Mouse (Mus musculus) CH12.LX (cell line): Measurements from ENCODE around the gene Smoc1. TPM values are rescaled to one million over a fixed set of nuclear protein-coding genes. Genes with fewer than 3 reads are reported as not detected.

Source experiments
- DNase-seq: peaks from one replicate; pipeline ENCODE4 v3.0.0-alpha.2; 2013; ENCODE audit errors: extremely low read depth
- H3K27ac ChIP-seq: 2 replicates; pipeline ENCODE4 v1.5.1; 2012; ENCODE audit warnings: low read depth, mild to moderate bottlenecking, control low read depth, moderate library complexity; ENCODE audit not compliant: insufficient read depth
- H3K27me3 ChIP-seq: replicated peaks from 2 replicates; pipeline ENCODE3; 2012; ENCODE audit warnings: inconsistent platforms
- H3K36me3 ChIP-seq, 2 experiments: replicated peaks in 1 of 2; 2 replicates each; pipeline versions ENCODE3 to v1.6.1; 2012; ENCODE audit warnings: inconsistent platforms in 1 of 2, low read length in 1 of 2, mild to moderate bottlenecking in 1 of 2, mixed read lengths in 1 of 2, moderate library complexity in 1 of 2; ENCODE audit not compliant: control insufficient read depth in 1 of 2, insufficient read depth in 1 of 2
- H3K4me1 ChIP-seq, 2 experiments: 2 replicates each; pipeline ENCODE4 v1.6.1; 2012; ENCODE audit warnings: inconsistent platforms in 1 of 2, moderate library complexity in 1 of 2; ENCODE audit not compliant: insufficient read depth in 2 of 2, control insufficient read depth in 1 of 2
- H3K4me2 ChIP-seq: 2 replicates; pipeline ENCODE4 v1.6.1; 2012; ENCODE audit warnings: low read depth, mild to moderate bottlenecking, control low read depth; ENCODE audit not compliant: poor library complexity, insufficient read depth, severe bottlenecking
- H3K4me3 ChIP-seq, 3 experiments: fragments of 150-350 bp in 1 of 3; sonication (generic) in 1 of 3; replicated peaks in 1 of 3; 2 replicates each; pipeline versions ENCODE3 to v1.5.1; 2011 to 2012; ENCODE audit warnings: low read depth in 2 of 3, low read length in 2 of 3, mild to moderate bottlenecking in 2 of 3, moderate library complexity in 2 of 3, control low read depth in 1 of 3, improper control_type of control experiment in 1 of 3, inconsistent platforms in 1 of 3, mixed read lengths in 1 of 3; ENCODE audit not compliant: poor library complexity in 1 of 3
- H3K79me2 ChIP-seq: replicated peaks from 2 replicates; pipeline ENCODE4 v1.6.1; 2012; ENCODE audit warnings: mild to moderate bottlenecking, moderate library complexity; ENCODE audit not compliant: control insufficient read depth, poor library complexity, insufficient read depth, severe bottlenecking; ENCODE audit errors: extremely low read depth
- H3K9ac ChIP-seq: 2 replicates; pipeline ENCODE4 v1.6.1; 2012; ENCODE audit warnings: low read depth, mild to moderate bottlenecking, control low read depth, moderate library complexity; ENCODE audit not compliant: insufficient read depth
- H3K9me3 ChIP-seq: replicated peaks from 2 replicates; pipeline ENCODE3; 2012; ENCODE audit warnings: low read length, inconsistent platforms, mixed read lengths
- BHLHE40 ChIP-seq: IDR thresholded peaks from 2 replicates; pipeline ENCODE4 v1.6.1; 2011; ENCODE audit warnings: mild to moderate bottlenecking, low read depth, low read length, improper control_type of control experiment
- CTCF ChIP-seq, 2 experiments: IDR thresholded peaks in 1 of 2; conservative IDR thresholded peaks in 1 of 2; 2 replicates each; pipeline ENCODE4 v1.5.1; 2011 to 2012; ENCODE audit warnings: low read depth in 2 of 2, low read length in 2 of 2, improper control_type of control experiment in 1 of 2, inconsistent platforms in 1 of 2, mild to moderate bottlenecking in 1 of 2, moderate library complexity in 1 of 2
- ELF1 ChIP-seq: IDR thresholded peaks from 2 replicates; pipeline ENCODE4 v1.6.1; 2014; ENCODE audit warnings: low read depth, mild to moderate bottlenecking, inconsistent platforms, low read length, improper control_type of control experiment
- EP300 ChIP-seq: IDR thresholded peaks from 2 replicates; pipeline ENCODE4 v1.6.1; 2011; ENCODE audit warnings: low read length, improper control_type of control experiment
- IRF4 ChIP-seq: IDR thresholded peaks from 2 replicates; pipeline ENCODE4 v1.6.1; 2014; ENCODE audit warnings: low read depth, mild to moderate bottlenecking, inconsistent platforms, low read length, improper control_type of control experiment
- JUN ChIP-seq: IDR thresholded peaks from 2 replicates; pipeline ENCODE4 v1.6.1; 2011; ENCODE audit warnings: low read depth, mild to moderate bottlenecking, low read length, improper control_type of control experiment, moderate library complexity; ENCODE audit not compliant: insufficient read depth
- JUND ChIP-seq: conservative IDR thresholded peaks from 2 replicates; pipeline ENCODE4 v1.6.1; 2011; ENCODE audit warnings: low read depth, low read length, improper control_type of control experiment
- MAX ChIP-seq: IDR thresholded peaks from 2 replicates; pipeline ENCODE4 v1.6.1; 2011; ENCODE audit warnings: low read length, improper control_type of control experiment
- MYC ChIP-seq: IDR thresholded peaks from 2 replicates; pipeline ENCODE4 v1.6.1; 2011; ENCODE audit warnings: low read depth, mild to moderate bottlenecking, improper control_type of control experiment, low read length
- NELFE ChIP-seq: IDR thresholded peaks from 2 replicates; pipeline ENCODE4 v1.6.1; 2011; ENCODE audit warnings: low read depth, low read length, improper control_type of control experiment
- RAD21 ChIP-seq: IDR thresholded peaks from 2 replicates; pipeline ENCODE4 v1.6.1; 2011; ENCODE audit warnings: low read depth, mild to moderate bottlenecking, low read length, improper control_type of control experiment, moderate library complexity
- RCOR1 ChIP-seq: conservative IDR thresholded peaks from 2 replicates; pipeline ENCODE4 v1.6.1; 2012; ENCODE audit warnings: low read depth, mild to moderate bottlenecking, inconsistent platforms, low read length, improper control_type of control experiment
- SIN3A ChIP-seq: IDR thresholded peaks from 2 replicates; pipeline ENCODE4 v1.6.1; 2012; ENCODE audit warnings: low read length, improper control_type of control experiment, inconsistent platforms
- TBP ChIP-seq: conservative IDR thresholded peaks from 2 replicates; pipeline ENCODE4 v1.6.1; 2011; ENCODE audit warnings: low read depth, low read length, improper control_type of control experiment
- USF1 ChIP-seq: IDR thresholded peaks from 2 replicates; pipeline ENCODE4 v1.6.1; 2014; ENCODE audit warnings: low read depth, mild to moderate bottlenecking, inconsistent platforms, low read length, improper control_type of control experiment
- ZMIZ1 ChIP-seq: IDR thresholded peaks from 2 replicates; pipeline ENCODE4 v1.6.1; 2012; ENCODE audit warnings: low read depth, mild to moderate bottlenecking, inconsistent platforms, low read length, improper control_type of control experiment
- ZNF384 ChIP-seq: IDR thresholded peaks from 2 replicates; pipeline ENCODE4 v1.6.1; 2012; ENCODE audit warnings: low read depth, low read length, improper control_type of control experiment, inconsistent platforms
- dilution Hi-C: fragments of 300-500 bp; cut with MboI; formaldehyde crosslinking; loops from 2 replicates; pipeline ENCODE4 v1.14.3; 2020; ENCODE audit warnings: low sequenced_read_pairs; ENCODE audit not compliant: extremely low pct_unique_long_range_greater_than_20kb, extremely low pct_ligation_motif_present
- in situ Hi-C: fragments of 300-500 bp; cut with MboI; formaldehyde crosslinking; loops from 3 replicates; pipeline ENCODE4 v1.14.3; 2019; ENCODE audit warnings: low sequenced_read_pairs, low pct_ligation_motif_present, low pct_unique_long_range_greater_than_20kb, mixed read lengths
- polyA plus RNA-seq: library from polyadenylated mRNA; unstranded; fragments of >175 nt; gene quantifications from 2 replicates; pipeline ENCODE4 v1.2.1, GENCODE M21; 2012; ENCODE audit warnings: low read depth; ENCODE audit not compliant: insufficient read length
- total RNA-seq, 2 experiments: library from RNA; depleted of rRNA; stranded (reverse); fragments of 300-350 nt in 1 of 2; fragments of >200 nt in 1 of 2; gene quantifications; 2 replicates each; pipeline ENCODE4 v1.2.3; 2012 to 2014

The Smoc1 gene
- total and polyA plus RNA-seq, 3 experiments = 11.0 to 23.0 (median 11.6) TPM

- Histone ChIP-seq H3K36me3 (peaks cover 0 to 53% of the 10 kb centered on the region in 2 experiments), H3K27ac (no peak overlapping the region), H3K9ac (no peak overlapping the region), H3K4me2 (no peak overlapping the region), H3K27me3 (no peaks in the 10 kb centered on the region), H3K9me3 (no peaks in the 10 kb centered on the region), H3K4me1 (peaks cover 0 to 8% of the 10 kb centered on the region in 2 experiments; a peak in 2 of 4 replicates), H3K79me2 (no peaks in the 10 kb centered on the region), H3K4me3 (no peak overlapping the region)
- TF ChIP-seq RCOR1 (no peak), RAD21 (no peak), MYC (no peak), TBP (no peak), CTCF (conservative IDR thresholded peaks at IDR 0.05 in 1 of 2, IDR thresholded peaks at IDR 0.05 in 1 of 2; ENCODE audit: low read depth in 2 of 2, low read length in 2 of 2) (no peak), IRF4 (no peak), BHLHE40 (no peak), ELF1 (no peak), NELFE (no peak), SIN3A (no peak), ZMIZ1 (no peak), USF1 (no peak), JUND (no peak), JUN (no peak), MAX (no peak)
- DNase-seq = no peak
- dilution Hi-C loops = no loop called here
- in situ Hi-C loops = no loop called here
Measured at GRCm38 (mm10) chr12:81128693-81129092, 102.1 kb downstream of the Smoc1 start.

GRCm38 (mm10) chr12:81130692-81131091, 104.1 kb downstream of the Smoc1 start:
- Histone ChIP-seq H3K27me3 (no peaks in the 10 kb centered on the region), H3K4me1 (peaks cover 0 to 8% of the 10 kb centered on the region in 2 experiments; a peak in 2 of 4 replicates), H3K36me3 (peaks cover 0 to 65% of the 10 kb centered on the region in 2 experiments), H3K27ac (no peak overlapping the region), H3K9me3 (no peaks in the 10 kb centered on the region), H3K79me2 (no peaks in the 10 kb centered on the region), H3K9ac (no peak overlapping the region), H3K4me3 (no peak overlapping the region), H3K4me2 (no peak overlapping the region)
- no peak for DNase-seq
- in situ Hi-C loops (no loop called here), dilution Hi-C loops (no loop called here)
- no peak for TF ChIP-seq SIN3A
- no peak for TF ChIP-seq EP300
- no peak for TF ChIP-seq ZNF384
- no peak for TF ChIP-seq MYC
- TF ChIP-seq, all 38 proteins: peak for 0
